Mouse (Mus musculus): ENCODE data around the gene Chd2. TPM values are rescaled to one million over a fixed set of nuclear protein-coding genes. Genes with fewer than 3 reads are reported as not detected.

The Chd2 gene
- polyA plus RNA-seq, 1 experiment from 2014 or later, result 65.6 TPM

GRCm38 (mm10) chr7:73514560-73514959, 27.1 kb downstream of the Chd2 start:
- Histone ChIP-seq H3K4me2 (no peak overlapping the region), H3K9ac (no peak overlapping the region), H3K27me3 (no peaks in the 10 kb centered on the region), H3K4me1 (peaks cover 5% of the 10 kb centered on the region; the same call in 1 of the 2 replicates), H3K9me3 (no peaks in the 10 kb centered on the region), H3K27ac (no peak overlapping the region), H3K4me3 (no peak overlapping the region), H3K36me3 (peaks cover 87% of the 10 kb centered on the region)
- ATAC-seq (ENCODE audit: insufficient number of reproducible peaks, insufficient read depth, low FRiP score, low TSS enrichment, low read depth), result no peak
- WGBS, result 84% methylated on average over 4 of the region's 4 CpGs

GRCm38 (mm10) chr7:73512422-73512821, 29.2 kb downstream of the Chd2 start:
- Histone ChIP-seq H3K4me3 (no peak overlapping the region), H3K36me3 (peaks cover 90% of the 10 kb centered on the region)
- 70% methylated on average over 2 of the region's 2 CpGs for WGBS

GRCm38 (mm10) chr7:73508688-73509087, 32.9 kb downstream of the Chd2 start:
- H3K4me2 ChIP-seq, result no peak overlapping the region
- H3K4me1 ChIP-seq, result no peaks in the 10 kb centered on the region
- no peak overlapping the region for H3K27ac ChIP-seq
- no peak overlapping the region for H3K4me3 ChIP-seq
- no peak for ATAC-seq (ENCODE audit: insufficient number of reproducible peaks, insufficient read depth, low FRiP score, low TSS enrichment, low read depth)
- no peaks in the 10 kb centered on the region for H3K27me3 ChIP-seq
- peaks cover 87% of the 10 kb centered on the region for H3K36me3 ChIP-seq
- 83% methylated on average over 2 of the region's 2 CpGs for WGBS
- H3K9me3 ChIP-seq, result no peaks in the 10 kb centered on the region
- no peak overlapping the region for H3K9ac ChIP-seq

More at GRCm38 (mm10) chr7:73512422-73512821, 29.2 kb downstream of the Chd2 start:
- Histone ChIP-seq H3K27me3 (no peaks in the 10 kb centered on the region), H3K4me1 (peaks cover 1% of the 10 kb centered on the region; the same call in 1 of the 2 replicates), H3K27ac (no peak overlapping the region), H3K9me3 (no peaks in the 10 kb centered on the region), H3K4me2 (no peak overlapping the region), H3K9ac (no peak overlapping the region)
- no peak for ATAC-seq (ENCODE audit: insufficient number of reproducible peaks, insufficient read depth, low FRiP score, low TSS enrichment, low read depth)

- no peaks in the 10 kb centered on the region for H3K4me1 ChIP-seq
- no peak for ATAC-seq (ENCODE audit: insufficient number of reproducible peaks, insufficient read depth, low FRiP score, low TSS enrichment, low read depth)
- H3K4me2 ChIP-seq, result no peak overlapping the region
- no peak overlapping the region for H3K27ac ChIP-seq
- H3K27me3 ChIP-seq, result no peaks in the 10 kb centered on the region
- 96% methylated on average over 6 of the region's 6 CpGs for WGBS
- H3K9me3 ChIP-seq, result no peaks in the 10 kb centered on the region
- H3K9ac ChIP-seq, result no peak overlapping the region
- peaks cover 86% of the 10 kb centered on the region for H3K36me3 ChIP-seq
- no peak overlapping the region for H3K4me3 ChIP-seq
Observed at GRCm38 (mm10) chr7:73507491-73507890, 34.1 kb downstream of the Chd2 start.

GRCm38 (mm10) chr7:73506852-73507251, 34.8 kb downstream of the Chd2 start:
- Histone ChIP-seq H3K4me3 (no peak overlapping the region), H3K4me1 (no peaks in the 10 kb centered on the region), H3K9ac (no peak overlapping the region), H3K27me3 (no peaks in the 10 kb centered on the region), H3K27ac (no peak overlapping the region), H3K4me2 (no peak overlapping the region), H3K9me3 (no peaks in the 10 kb centered on the region), H3K36me3 (peaks cover 87% of the 10 kb centered on the region)
- WGBS, result 97% methylated on average over 1 of the region's 1 CpGs
- no peak for ATAC-seq (ENCODE audit: insufficient number of reproducible peaks, insufficient read depth, low FRiP score, low TSS enrichment, low read depth)

- Histone ChIP-seq H3K4me1 (no peaks in the 10 kb centered on the region), H3K9me3 (no peaks in the 10 kb centered on the region), H3K27me3 (no peaks in the 10 kb centered on the region), H3K4me2 (no peak overlapping the region), H3K36me3 (peaks cover 86% of the 10 kb centered on the region), H3K27ac (no peak overlapping the region), H3K9ac (no peak overlapping the region), H3K4me3 (no peak overlapping the region)
- ATAC-seq (ENCODE audit: insufficient number of reproducible peaks, insufficient read depth, low FRiP score, low TSS enrichment, low read depth), result no peak
- WGBS, result 88% methylated on average over 6 of the region's 6 CpGs
Observed at GRCm38 (mm10) chr7:73505266-73505665, 36.4 kb downstream of the Chd2 start.

GRCm38 (mm10) chr7:73498200-73498599, 43.4 kb downstream of the Chd2 start:
- no peak overlapping the region for H3K4me2 ChIP-seq
- ATAC-seq (ENCODE audit: insufficient number of reproducible peaks, insufficient read depth, low FRiP score, low TSS enrichment, low read depth), result no peak
- 81% methylated on average over 2 of the region's 2 CpGs for WGBS
- no peaks in the 10 kb centered on the region for H3K9me3 ChIP-seq
- H3K27ac ChIP-seq, result no peak overlapping the region
- H3K4me3 ChIP-seq, result no peak overlapping the region
- H3K36me3 ChIP-seq, result peaks cover 84% of the 10 kb centered on the region
- H3K4me1 ChIP-seq, result no peaks in the 10 kb centered on the region
- no peak overlapping the region for H3K9ac ChIP-seq
- no peaks in the 10 kb centered on the region for H3K27me3 ChIP-seq

GRCm38 (mm10) chr7:73489261-73489660, 52.4 kb downstream of the Chd2 start:
- H3K27ac ChIP-seq, result no peak overlapping the region
- no peaks in the 10 kb centered on the region for H3K27me3 ChIP-seq
- H3K4me2 ChIP-seq, result no peak overlapping the region
- peaks cover 92% of the 10 kb centered on the region for H3K36me3 ChIP-seq
- H3K4me3 ChIP-seq, result no peak overlapping the region
- no peaks in the 10 kb centered on the region for H3K4me1 ChIP-seq
- 87% methylated on average over 5 of the region's 5 CpGs for WGBS
- H3K9me3 ChIP-seq, result no peaks in the 10 kb centered on the region
- ATAC-seq (ENCODE audit: insufficient number of reproducible peaks, insufficient read depth, low FRiP score, low TSS enrichment, low read depth), result no peak
- H3K9ac ChIP-seq, result no peak overlapping the region

GRCm38 (mm10) chr7:73481094-73481493, 60.5 kb downstream of the Chd2 start:
- H3K27ac ChIP-seq, result no peak overlapping the region
- peaks cover 87% of the 10 kb centered on the region for H3K36me3 ChIP-seq
- H3K4me3 ChIP-seq, result no peak overlapping the region
- H3K27me3 ChIP-seq, result no peaks in the 10 kb centered on the region
- no peak for ATAC-seq (ENCODE audit: insufficient number of reproducible peaks, insufficient read depth, low FRiP score, low TSS enrichment, low read depth)
- H3K9ac ChIP-seq, result no peak overlapping the region
- WGBS, result 85% methylated on average over 6 of the region's 6 CpGs
- H3K9me3 ChIP-seq, result no peaks in the 10 kb centered on the region
- H3K4me1 ChIP-seq, result no peaks in the 10 kb centered on the region
- no peak overlapping the region for H3K4me2 ChIP-seq

GRCm38 (mm10) chr7:73479506-73479905, 62.1 kb downstream of the Chd2 start:
- no peak overlapping the region for H3K4me3 ChIP-seq
- no peak for ATAC-seq (ENCODE audit: insufficient number of reproducible peaks, insufficient read depth, low FRiP score, low TSS enrichment, low read depth)
- WGBS, result 69% methylated on average over 3 of the region's 3 CpGs
- no peaks in the 10 kb centered on the region for H3K27me3 ChIP-seq
- no peaks in the 10 kb centered on the region for H3K4me1 ChIP-seq
- no peak overlapping the region for H3K9ac ChIP-seq
- no peak overlapping the region for H3K4me2 ChIP-seq
- peaks cover 87% of the 10 kb centered on the region for H3K36me3 ChIP-seq
- H3K9me3 ChIP-seq, result no peaks in the 10 kb centered on the region
- H3K27ac ChIP-seq, result no peak overlapping the region

GRCm38 (mm10) chr7:73478157-73479058, 63.2 kb downstream of the Chd2 start:
- Histone ChIP-seq H3K9me3 (no peaks in the 10 kb centered on the region), H3K4me2 (no peak overlapping the region), H3K27me3 (no peaks in the 10 kb centered on the region), H3K9ac (no peak overlapping the region), H3K4me1 (no peaks in the 10 kb centered on the region), H3K4me3 (no peak overlapping the region), H3K27ac (no peak overlapping the region), H3K36me3 (peaks cover 90% of the 10 kb centered on the region)
- 80% methylated on average over 11 of the region's 11 CpGs for WGBS
- ATAC-seq (ENCODE audit: insufficient number of reproducible peaks, insufficient read depth, low FRiP score, low TSS enrichment, low read depth), result no peak

GRCm38 (mm10) chr7:73467741-73468140, 73.9 kb downstream of the Chd2 start:
- no peak for ATAC-seq (ENCODE audit: insufficient number of reproducible peaks, insufficient read depth, low FRiP score, low TSS enrichment, low read depth)
- H3K4me1 ChIP-seq, result no peaks in the 10 kb centered on the region
- WGBS, result 96% methylated on average over 3 of the region's 3 CpGs
- H3K9me3 ChIP-seq, result no peaks in the 10 kb centered on the region
- no peak overlapping the region for H3K9ac ChIP-seq
- no peak overlapping the region for H3K4me2 ChIP-seq
- H3K4me3 ChIP-seq, result no peak overlapping the region
- H3K27me3 ChIP-seq, result no peaks in the 10 kb centered on the region
- H3K27ac ChIP-seq, result no peak overlapping the region
- H3K36me3 ChIP-seq, result peaks cover 88% of the 10 kb centered on the region
